Mouse (Mus musculus) E14TG2a.4 (cell line): ENCODE results near the gene Itpr2.
A peak's percentile ranks its signal among the peaks of the same experiment; 100 is the strongest.

Experiments used
- H3K27me3 ChIP-seq: 2 replicates; pipeline ENCODE4 v1.6.1; 2014; ENCODE audit warnings: low read length, control low read depth; ENCODE audit not compliant: insufficient read depth
- H3K36me3 ChIP-seq: 2 replicates; pipeline ENCODE4 v1.6.1; 2014; ENCODE audit warnings: low read length, control low read depth; ENCODE audit not compliant: insufficient read depth
- H3K4me1 ChIP-seq: replicated peaks from 2 replicates; pipeline ENCODE4 v1.6.1; 2014; ENCODE audit warnings: low read depth, low read length, control low read depth
- H3K4me3 ChIP-seq: replicated peaks from 2 replicates; pipeline ENCODE4 v1.5.1; 2014; ENCODE audit warnings: mild to moderate bottlenecking, low read length
- H3K9me3 ChIP-seq: 2 replicates; pipeline ENCODE4 v1.6.1; 2014; ENCODE audit warnings: low read length, control low read depth
- CTCF ChIP-seq: conservative IDR thresholded peaks from 2 replicates; pipeline ENCODE4 v1.5.1; 2014; ENCODE audit warnings: low read length
- NANOG ChIP-seq: IDR thresholded peaks from 2 replicates; pipeline ENCODE4 v1.6.1; 2014; ENCODE audit warnings: borderline replicate concordance, low read length, mixed read lengths
- POU5F1 ChIP-seq: IDR thresholded peaks from 2 replicates; pipeline ENCODE4 v1.6.1; 2014; ENCODE audit warnings: low read length, borderline replicate concordance

Itpr2 gene

GRCm38 (mm10) chr6:146366180-146366579 is 135.8 kb downstream of the Itpr2 start:
- TF ChIP-seq CTCF (no peak), NANOG (no peak), POU5F1 (no peak)
- H3K4me3 ChIP-seq: no peak overlapping the region
- H3K9me3 ChIP-seq: 0 out of 2 replicates have a peak, but pooled peaks cover 3% of the 10 kb centered on the region
- H3K36me3 ChIP-seq: no peaks in the 10 kb centered on the region
- no peaks in the 10 kb centered on the region for H3K4me1 ChIP-seq
- H3K27me3 ChIP-seq: no peaks in the 10 kb centered on the region

- H3K27me3 ChIP-seq: no peaks in the 10 kb centered on the region
- no peaks in the 10 kb centered on the region for H3K4me1 ChIP-seq
- H3K36me3 ChIP-seq: no peaks in the 10 kb centered on the region
- no peak overlapping the region for H3K4me3 ChIP-seq
- no peaks in the 10 kb centered on the region for H3K9me3 ChIP-seq
- TF ChIP-seq CTCF (no peak), POU5F1 (no peak), NANOG (no peak)
Observed at GRCm38 (mm10) chr6:146357911-146358310, 144.1 kb downstream of the Itpr2 start.

DNA sequence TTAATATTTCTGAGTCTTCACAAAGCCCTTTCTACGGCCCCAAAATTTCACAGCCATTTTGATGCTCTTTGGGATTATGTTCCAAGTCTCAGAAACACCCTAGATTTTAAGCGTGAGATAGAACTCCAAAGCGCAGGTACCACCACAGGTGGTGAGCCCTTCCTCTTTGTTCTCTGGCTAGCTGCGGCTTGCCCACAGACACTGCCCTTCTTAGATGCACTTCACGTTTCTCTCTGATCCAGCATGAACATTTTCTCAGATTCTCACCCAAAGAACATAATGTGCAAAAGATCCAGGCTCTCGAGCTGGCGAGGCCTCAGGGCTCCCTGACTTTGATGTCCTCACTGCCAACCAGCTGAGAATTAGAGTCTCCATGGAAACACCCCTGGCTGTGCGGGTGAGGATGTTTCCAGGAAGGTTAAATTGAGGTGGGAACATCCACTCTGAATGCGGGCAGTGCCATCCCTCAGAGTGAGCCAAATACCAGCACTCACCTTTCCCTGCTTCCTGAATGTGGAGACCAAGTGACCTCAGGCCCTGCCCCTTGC is 149.7 kb downstream of the Itpr2 start:
- no peak for TF ChIP-seq POU5F1
- TF ChIP-seq CTCF: no peak
- TF ChIP-seq NANOG: no peak
- Histone ChIP-seq H3K36me3 (no peaks in the 10 kb centered on the region), H3K4me1 (no peaks in the 10 kb centered on the region), H3K9me3 (0 out of 2 replicates have a peak, but pooled peaks cover 3% of the 10 kb centered on the region), H3K4me3 (no peak overlapping the region), H3K27me3 (no peaks in the 10 kb centered on the region; the same call in 1 of the 2 replicates)

DNA sequence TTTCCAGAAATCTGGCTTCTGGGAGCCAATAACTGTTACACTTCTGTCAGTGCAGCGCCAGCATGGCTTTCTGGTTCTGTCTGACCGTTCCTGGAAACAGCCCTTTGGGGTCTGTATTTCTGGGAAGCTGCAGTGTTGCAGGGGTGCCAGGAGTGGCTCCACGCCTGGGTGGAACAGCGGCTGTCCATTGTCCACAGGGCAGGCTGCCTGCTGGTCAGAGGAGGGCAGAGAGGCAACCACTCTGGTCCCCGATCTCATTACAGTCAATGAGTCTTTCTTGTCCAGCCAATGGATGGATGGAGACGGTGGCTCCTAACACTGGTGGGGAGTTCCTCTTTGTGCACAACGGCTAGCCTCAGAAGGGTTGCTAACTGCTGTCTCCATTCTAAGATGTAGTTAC is 150.2 kb downstream of the Itpr2 start:
- Histone ChIP-seq H3K27me3 (no peaks in the 10 kb centered on the region; the same call in 1 of the 2 replicates), H3K4me3 (no peak overlapping the region), H3K36me3 (no peaks in the 10 kb centered on the region), H3K4me1 (no peaks in the 10 kb centered on the region), H3K9me3 (0 out of 2 replicates have a peak, but pooled peaks cover 3% of the 10 kb centered on the region)
- TF ChIP-seq CTCF (no peak), POU5F1 (no peak), NANOG (no peak)

DNA sequence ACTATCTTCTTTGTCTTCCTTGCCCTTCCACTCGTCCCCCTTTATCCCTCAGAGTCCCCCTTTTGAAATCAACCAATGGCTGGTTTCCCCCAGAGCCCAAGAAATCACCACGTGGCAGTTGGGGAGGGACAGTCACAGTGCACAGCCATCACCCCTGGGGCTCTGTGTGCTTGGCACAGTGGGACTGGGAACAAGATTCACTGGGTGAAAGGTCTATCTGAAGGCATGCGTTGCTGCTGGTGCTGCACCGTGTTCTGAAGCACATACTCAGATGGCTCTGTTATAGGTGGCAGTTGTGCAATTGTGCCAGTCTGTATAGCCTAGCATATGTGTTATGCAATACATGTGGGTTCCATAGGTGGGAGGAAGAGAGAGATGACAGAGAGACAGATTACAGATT is 154.5 kb downstream of the Itpr2 start:
- H3K4me3 ChIP-seq: no peak overlapping the region
- H3K9me3 ChIP-seq: 0 out of 2 replicates have a peak, but pooled peaks cover 3% of the 10 kb centered on the region
- no peak for TF ChIP-seq NANOG
- TF ChIP-seq CTCF: no peak
- no peak for TF ChIP-seq POU5F1
- no peaks in the 10 kb centered on the region; the same call in 1 of the 2 replicates for H3K27me3 ChIP-seq
- H3K36me3 ChIP-seq: no peaks in the 10 kb centered on the region
- peaks cover 19% of the 10 kb centered on the region for H3K4me1 ChIP-seq

DNA sequence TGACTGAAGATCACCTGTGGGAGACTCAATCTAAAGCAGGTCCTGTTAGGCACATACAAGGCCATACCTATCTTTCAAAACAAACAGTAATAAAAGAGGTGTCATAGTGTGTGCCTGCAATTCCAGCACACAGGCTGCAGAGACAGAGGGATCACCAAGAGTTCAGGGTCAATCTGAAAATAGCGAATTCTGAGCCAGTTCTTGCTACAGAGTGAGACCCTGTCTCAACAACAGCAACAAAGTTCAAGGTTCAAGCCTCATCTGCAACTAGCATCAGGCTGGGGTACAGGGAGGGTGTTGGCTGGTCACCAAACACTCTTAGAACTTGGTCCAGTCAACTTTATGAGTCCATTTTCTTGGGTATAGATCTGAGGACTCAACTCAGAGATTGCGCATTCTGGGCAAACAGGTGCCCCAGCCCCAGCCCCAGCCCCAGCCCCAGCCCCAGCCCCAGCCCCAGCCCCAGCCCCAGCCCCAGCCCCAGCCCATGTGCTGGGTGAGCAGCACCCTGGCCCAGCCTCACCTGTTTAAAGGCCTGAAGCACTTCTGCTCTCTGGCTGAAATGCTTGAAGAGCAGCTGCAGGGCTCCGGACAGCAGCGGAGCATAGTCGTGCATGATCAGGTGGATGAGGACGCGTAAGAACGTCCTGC is 155.4 kb downstream of the Itpr2 start:
- H3K4me3 ChIP-seq: no peak overlapping the region
- TF ChIP-seq NANOG (no peak), POU5F1 (no peak), CTCF (no peak)
- no peaks in the 10 kb centered on the region; the same call in 1 of the 2 replicates for H3K27me3 ChIP-seq
- H3K36me3 ChIP-seq: no peaks in the 10 kb centered on the region
- H3K4me1 ChIP-seq: peaks cover 28% of the 10 kb centered on the region
- H3K9me3 ChIP-seq: 0 out of 2 replicates have a peak, but pooled peaks cover 3% of the 10 kb centered on the region

- H3K4me3 ChIP-seq: no peak overlapping the region
- H3K4me1 ChIP-seq: peaks cover 31% of the 10 kb centered on the region
- no peaks in the 10 kb centered on the region for H3K36me3 ChIP-seq
- no peaks in the 10 kb centered on the region for H3K9me3 ChIP-seq
- no peak for TF ChIP-seq POU5F1
- TF ChIP-seq CTCF: peak; percentile 93
- no peaks in the 10 kb centered on the region for H3K27me3 ChIP-seq
Observed at GRCm38 (mm10) chr6:146344732-146345131, 157.3 kb downstream of the Itpr2 start.

DNA sequence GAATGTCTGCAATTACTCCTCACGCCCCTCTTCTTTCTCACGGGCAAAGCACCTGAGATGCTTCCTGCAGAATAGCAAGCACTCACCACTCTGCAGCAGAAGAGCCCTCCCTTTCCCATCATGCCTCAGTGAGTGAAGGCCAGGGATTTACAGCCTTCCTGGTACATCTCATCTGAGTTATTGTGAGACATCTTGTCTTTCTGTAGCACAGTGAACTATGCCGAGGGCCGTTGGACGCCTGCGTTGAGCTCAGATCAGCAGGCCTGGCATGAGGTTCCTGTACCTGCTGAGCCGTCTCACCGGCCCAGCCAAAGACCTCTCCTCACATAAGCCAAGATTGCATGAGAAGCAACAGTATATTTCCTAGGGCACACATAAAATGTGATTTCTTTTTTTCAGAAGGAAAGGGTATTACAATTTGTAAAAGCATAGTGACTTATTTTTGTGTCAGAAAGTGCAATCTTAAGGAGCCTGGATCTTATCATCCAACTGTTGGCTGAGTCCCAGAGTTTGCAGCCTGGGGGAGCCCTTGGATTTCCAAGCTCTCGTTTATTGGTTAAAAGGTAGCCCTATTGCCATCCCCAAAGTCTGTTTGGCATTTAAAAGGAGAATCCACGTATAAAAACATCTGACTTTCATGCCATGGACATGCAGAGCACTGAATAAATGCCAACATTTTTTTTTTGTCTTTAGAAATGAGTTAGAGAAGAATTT is 158.2 kb downstream of the Itpr2 start:
- H3K4me3 ChIP-seq: no peak overlapping the region
- H3K9me3 ChIP-seq: no peaks in the 10 kb centered on the region
- H3K4me1 ChIP-seq: peaks cover 31% of the 10 kb centered on the region
- no peaks in the 10 kb centered on the region for H3K27me3 ChIP-seq
- TF ChIP-seq CTCF (no peak), NANOG (no peak), POU5F1 (no peak)
- H3K36me3 ChIP-seq: no peaks in the 10 kb centered on the region
